19 mouse cellular contexts compared by ENCODE assay signal in the genomic region with DNA sequence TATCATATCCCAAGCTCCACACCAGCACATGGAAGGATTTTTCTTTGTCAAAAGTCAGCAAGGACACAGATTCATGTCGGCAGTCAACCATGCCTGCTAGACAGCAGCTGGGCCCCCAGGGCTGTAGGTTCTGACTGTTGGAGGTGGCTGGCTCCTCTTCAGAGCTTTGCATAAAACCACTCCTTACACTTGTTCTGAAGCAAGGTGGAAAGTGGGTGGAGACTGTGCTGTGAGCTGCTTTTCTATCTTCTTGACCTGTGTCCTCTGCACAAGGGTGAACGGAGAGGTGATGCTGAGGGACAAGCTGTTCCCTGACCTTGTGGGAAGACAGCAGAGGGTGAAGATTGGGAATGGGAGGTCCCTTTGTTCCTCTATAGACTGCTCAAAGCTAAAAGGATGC.
"Had no signal": no experiment of that assay in that cellular context is flagged by ENCODE, and none has a peak within 500 bp of the region (broad histone marks: within the 10 kb centered on the region; RNA-seq: fewer than 3 reads in every experiment).

No protein-coding gene starts in this region.

- H3K4me3 ChIP-seq: layer of hippocampus, adult 2 months; left cerebral cortex, adult 2 months; midbrain, embryonic 12.5 days; midbrain, embryonic 15.5 days; neural tube, embryonic 12.5 days had no signal

- H3K4me2 ChIP-seq: liver, embryonic 11.5 days; lung, embryonic 14.5 days; midbrain, embryonic 12.5 days; midbrain, embryonic 15.5 days; neural tube, embryonic 12.5 days had no signal

- H3K36me3 ChIP-seq: midbrain, embryonic 12.5 days; midbrain, embryonic 15.5 days; neural tube, embryonic 12.5 days had no signal

- DNase-seq: kidney, adult 11 months; kidney, adult 8-10 months; kidney, postnatal 14 days; layer of hippocampus, postnatal 36 days; liver, postnatal 0 days; lung, embryonic 14.5 days; thymus, adult 2 months; thymus, postnatal 14 days; thymus, postnatal 4 days had no signal

- H3K9me3 ChIP-seq: midbrain, embryonic 12.5 days; midbrain, embryonic 15.5 days; neural tube, embryonic 12.5 days had no signal

- H3K9ac ChIP-seq: liver, embryonic 14.5 days; liver, postnatal 0 days; lung, embryonic 14.5 days; midbrain, embryonic 12.5 days; midbrain, embryonic 15.5 days; neural tube, embryonic 12.5 days had no signal

- H3K27ac ChIP-seq: layer of hippocampus, adult 2 months; left cerebral cortex, adult 2 months; liver, embryonic 14.5 days; macrophage; midbrain, embryonic 12.5 days; midbrain, embryonic 15.5 days; neural tube, embryonic 12.5 days; stomach, postnatal 0 days had no signal

- H3K4me1 ChIP-seq: midbrain, embryonic 12.5 days; midbrain, embryonic 15.5 days had no signal

- H3K27me3 ChIP-seq: midbrain, embryonic 12.5 days; midbrain, embryonic 15.5 days; neural tube, embryonic 12.5 days had no signal

- ATAC-seq: liver, postnatal 0 days; lung, postnatal 0 days; midbrain, embryonic 15.5 days had no signal
